Mouse (Mus musculus) embryo, embryonic 9.5 days (tissue): ENCODE data around the gene Xaf1.

Source experiments
- DNase-seq: peaks from one replicate; pipeline ENCODE4 v3.0.0-alpha.2; 2017; ENCODE audit errors: extremely low spot score

Gene Xaf1

DNA sequence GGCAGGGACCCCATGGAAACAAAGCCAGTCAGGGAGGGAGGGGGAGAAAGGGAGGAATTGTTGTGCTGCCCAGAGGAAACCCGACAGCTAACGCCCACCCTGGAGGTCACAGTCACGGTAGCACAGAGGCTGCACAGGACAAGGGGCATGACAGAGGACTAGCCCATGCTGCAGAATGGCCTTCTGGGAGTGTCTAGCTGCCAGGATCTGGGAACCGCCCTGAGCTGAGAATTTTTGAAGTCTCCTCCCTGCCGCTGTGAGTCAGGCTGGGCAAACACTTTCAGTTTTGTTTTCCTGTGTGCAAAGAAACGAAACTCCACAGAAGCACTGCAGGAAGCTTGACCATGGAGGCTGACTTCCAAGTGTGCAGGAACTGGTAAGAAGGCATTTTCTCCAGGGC, at the start of gene Xaf1:
Xaf1 (plus strand) TSS at position 296 of the 400 bp plus-strand sequence.
- DNase-seq, result peak; percentile 2

DNA sequence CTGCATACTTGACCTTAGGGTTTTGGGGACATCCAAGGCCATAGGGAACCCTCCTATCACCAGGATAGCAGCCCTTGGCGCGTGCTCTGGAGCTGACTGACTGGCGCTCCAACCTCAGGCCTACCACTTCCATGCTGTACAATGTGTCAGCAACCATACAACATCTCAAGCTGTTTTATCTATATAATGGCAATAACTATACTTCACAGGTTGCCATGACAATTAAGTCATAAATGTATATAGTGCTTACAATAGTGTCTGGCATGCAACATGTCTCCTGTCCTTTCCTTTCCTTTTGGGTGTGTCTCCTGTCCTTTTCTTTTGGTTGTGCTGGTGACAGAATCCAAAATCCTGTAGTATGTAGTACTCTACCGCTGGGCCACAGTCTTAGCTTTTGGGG, 45.8 kb upstream of the Xaf1 start:
- no peak for DNase-seq

GRCm38 (mm10) chr11:72256441-72256840, 45.0 kb upstream of the Xaf1 start:
- no peak for DNase-seq

GRCm38 (mm10) chr11:72265483-72265882, 35.9 kb upstream of the Xaf1 start:
- DNase-seq, result peak; percentile 3

DNA sequence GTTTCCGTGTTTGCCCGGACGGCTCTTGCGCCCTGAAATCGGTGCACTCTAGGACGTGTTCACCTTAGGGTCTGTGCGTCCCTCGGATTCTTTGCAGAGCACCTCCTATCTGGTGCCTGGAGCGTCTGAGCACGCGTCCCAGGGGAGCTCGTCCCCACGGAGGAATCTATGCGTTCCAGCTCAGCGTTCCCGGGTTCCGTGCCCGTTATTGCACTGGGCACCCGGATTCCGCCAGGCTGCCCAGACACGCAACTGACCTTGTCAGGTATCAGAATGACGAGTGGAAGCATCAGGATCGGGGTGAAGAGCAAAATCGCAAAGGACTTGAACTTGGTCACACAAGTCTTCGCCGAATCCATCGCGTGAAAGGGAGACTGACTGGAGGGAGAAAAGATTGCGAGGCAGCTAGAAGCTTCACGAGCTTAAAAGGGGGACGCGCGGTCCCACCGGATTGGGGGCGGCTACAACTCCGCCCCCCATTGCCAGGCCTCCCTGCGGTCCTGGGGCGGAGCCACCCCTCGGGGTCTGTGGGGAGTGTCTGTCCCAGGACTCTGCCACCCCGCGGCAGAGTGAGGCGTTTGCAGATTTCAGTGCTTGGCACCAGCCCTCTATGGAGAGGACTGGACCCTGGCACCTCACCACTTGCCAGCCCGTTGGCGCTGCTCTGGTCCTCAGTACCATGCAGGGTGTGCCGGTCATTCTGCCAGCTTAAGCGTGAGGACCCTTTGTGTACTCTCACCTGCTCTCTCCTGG, 35.0 kb upstream of the Xaf1 start:
- peak; percentile 70 for DNase-seq

GRCm38 (mm10) chr11:72266960-72267560, 34.4 kb upstream of the Xaf1 start, which contains the start of gene Slc13a5:
Slc13a5 (minus strand) TSS chr11:72267222.
- no peak for DNase-seq

GRCm38 (mm10) chr11:72271761-72272160, 29.7 kb upstream of the Xaf1 start:
- DNase-seq, result no peak

- DNase-seq, result no peak
These were observed 28.1 kb upstream of the Xaf1 start for GRCm38 (mm10) chr11:72273341-72273740.

DNA sequence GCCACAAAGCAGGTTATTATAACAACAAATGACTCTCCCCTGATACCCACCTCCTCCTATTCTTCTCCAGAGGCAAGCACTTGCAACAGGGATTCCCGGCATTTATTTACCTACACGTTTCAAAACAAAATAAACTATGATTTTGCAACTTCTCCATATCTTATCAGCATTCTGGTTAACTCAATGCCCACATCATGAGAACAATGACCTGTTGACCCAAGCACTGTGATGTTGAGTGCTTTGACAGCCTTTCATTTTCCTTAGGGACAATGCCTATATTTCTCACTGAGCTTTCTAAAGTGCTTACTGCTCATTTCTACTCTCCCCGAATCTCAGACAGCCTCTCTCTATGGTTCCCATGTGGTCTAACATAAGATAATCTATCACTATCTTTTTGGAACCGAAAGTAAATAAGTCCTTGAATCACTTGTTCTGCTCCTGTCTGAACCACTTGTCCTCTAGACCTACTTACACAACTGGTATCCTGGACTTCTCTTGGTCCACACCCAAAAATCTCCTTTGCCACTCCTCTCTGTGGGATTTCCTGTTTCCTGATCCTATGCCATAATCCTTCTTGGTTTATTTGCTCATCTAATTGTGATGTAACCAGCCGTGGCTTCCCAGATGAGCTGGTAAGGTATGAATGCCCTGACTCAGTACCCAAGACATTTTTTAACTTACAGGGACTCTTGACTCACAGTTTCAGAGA, 20.1 kb upstream of the Xaf1 start:
- DNase-seq, result no peak

DNA sequence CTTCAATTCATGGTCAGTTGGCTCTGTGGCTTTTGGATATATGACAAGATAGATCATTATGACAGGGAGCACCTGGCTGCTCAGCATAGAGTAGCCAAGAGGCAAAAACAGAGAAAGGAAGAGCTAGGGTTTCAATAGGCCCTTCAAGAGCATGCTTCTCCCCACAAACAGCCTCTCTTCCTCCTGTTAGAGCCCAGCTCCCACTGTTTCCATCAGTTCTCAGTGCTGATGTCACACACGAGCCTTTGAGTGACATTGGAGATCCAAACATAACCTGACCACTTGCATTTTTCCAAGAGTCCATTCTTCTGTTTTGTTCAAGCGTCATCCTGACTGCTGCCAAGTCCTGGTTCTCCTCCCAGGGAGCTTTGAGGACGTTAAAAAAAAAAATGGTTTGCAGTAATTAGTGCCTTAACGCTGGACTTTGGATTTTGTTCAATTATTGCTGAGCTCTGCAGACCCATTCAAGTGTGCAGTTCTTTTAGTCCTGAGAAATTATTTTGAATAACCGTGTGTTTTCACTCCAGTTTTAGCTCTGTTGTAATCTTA, 19.5 kb upstream of the Xaf1 start:
- no peak for DNase-seq

GRCm38 (mm10) chr11:72283486-72284224, 17.8 kb upstream of the Xaf1 start:
- DNase-seq, result no peak

GRCm38 (mm10) chr11:72284532-72285182, 16.8 kb upstream of the Xaf1 start:
- DNase-seq, result no peak

DNA sequence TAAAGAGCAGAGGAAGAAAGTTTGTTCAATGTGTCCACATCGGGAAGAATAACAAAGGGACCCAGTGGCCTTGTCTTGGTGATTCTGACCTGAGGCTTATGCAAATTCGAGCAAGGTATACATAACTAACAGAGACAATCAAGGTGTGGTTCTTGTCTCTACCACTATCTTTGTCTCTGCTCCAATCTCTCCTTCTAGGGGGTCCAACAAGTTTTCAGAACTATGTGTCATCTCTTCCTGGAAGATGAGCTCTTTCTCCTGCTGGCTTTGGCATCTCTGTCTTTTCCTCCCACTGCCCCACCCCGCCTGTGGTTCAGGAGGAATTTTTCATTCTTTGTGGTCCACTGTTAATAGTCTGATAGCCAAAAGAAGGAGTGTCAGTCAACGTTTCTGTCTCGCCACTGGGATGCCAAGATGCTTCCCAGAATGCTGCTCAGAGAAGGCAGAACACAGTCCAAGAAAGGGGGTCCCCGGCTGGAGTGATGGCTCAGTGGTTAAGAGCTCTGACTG, 15.4 kb upstream of the Xaf1 start:
- no peak for DNase-seq

DNA sequence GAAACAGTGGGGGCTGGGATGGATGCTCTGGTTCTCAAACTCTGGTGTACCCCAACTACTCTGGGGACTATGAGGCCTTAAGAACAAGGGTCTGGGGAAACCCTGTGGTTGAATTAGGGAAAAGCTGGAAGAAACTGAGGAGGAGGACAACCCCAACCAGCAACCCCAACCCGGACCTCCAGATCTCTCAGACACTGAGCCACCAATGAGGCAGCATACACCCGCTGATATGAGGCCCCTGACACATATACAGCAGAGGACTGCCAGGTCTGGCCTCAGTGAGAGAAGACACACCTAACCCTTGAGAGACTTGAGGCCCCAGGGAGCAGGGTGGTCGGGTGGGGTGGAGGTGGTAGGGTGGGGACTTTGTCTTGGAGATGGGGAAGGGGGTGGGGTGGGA, 14.8 kb upstream of the Xaf1 start:
- no peak for DNase-seq

DNA sequence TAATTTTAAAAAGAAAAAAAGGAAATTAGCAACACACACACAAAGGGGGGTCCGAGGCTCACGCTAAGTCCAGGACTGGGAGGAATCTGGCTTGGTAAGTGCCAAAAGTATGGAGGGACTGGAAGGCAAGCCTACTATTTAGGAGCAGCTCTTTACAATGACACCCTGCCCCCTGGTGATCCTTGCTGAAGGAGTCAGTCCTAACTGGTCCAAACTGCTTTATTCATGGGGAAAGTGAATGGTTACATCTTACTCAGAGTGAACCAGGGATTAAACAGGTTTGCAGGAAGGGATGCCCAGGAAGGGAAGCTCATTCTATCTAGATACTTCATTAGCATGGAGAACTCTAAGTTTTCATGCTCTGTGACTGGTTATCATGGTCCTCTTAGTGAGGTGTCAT, 14.3 kb upstream of the Xaf1 start:
- DNase-seq, result no peak

GRCm38 (mm10) chr11:72287543-72287942, 13.9 kb upstream of the Xaf1 start:
- DNase-seq, result no peak

GRCm38 (mm10) chr11:72293116-72293515, 8.3 kb upstream of the Xaf1 start:
- no peak for DNase-seq

- no peak for DNase-seq
These were observed 801 bp downstream of the Xaf1 start for GRCm38 (mm10) chr11:72302230-72302629.

DNA sequence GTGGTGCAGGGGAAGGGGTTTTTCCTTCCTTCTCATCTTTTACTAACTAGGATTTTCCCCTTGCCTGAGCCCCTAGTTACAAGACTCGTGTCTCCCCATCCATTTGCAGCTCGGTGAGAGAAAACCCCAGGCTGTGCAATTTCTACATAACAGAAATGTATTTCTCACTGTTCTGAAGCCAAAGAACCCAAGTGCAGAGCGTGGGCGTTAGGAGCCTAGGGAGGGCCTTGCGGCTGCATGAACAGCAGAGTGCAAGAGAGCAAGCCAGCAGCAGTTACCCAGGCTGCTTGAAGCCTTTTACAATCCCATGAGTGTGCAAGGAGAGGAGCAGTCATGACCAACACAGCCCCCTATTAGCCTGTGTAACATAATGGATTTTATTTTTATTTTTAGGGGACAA, 6.0 kb downstream of the Xaf1 start:
- DNase-seq, result no peak

- DNase-seq, result no peak
These were observed 7.6 kb downstream of the Xaf1 start for GRCm38 (mm10) chr11:72308982-72309381.

- DNase-seq, result no peak
These were observed 9.1 kb downstream of the Xaf1 start for GRCm38 (mm10) chr11:72310491-72310890.
